Mouse (Mus musculus): ENCODE results near the gene Banp.

GRCm38 (mm10) chr8:121991611-121992010, 42.1 kb downstream of the Banp start:
- no peak for TF ChIP-seq USF1 (IDR thresholded peaks at IDR 0.05; ENCODE audit: low read depth, low read length)
- no peak for TF ChIP-seq MAX (IDR thresholded peaks at IDR 0.05; ENCODE audit: low read length)
- TF ChIP-seq POLR2A (IDR thresholded peaks at IDR 0.05; ENCODE audit: low read depth, low read length): no peak
- TF ChIP-seq CTCF (conservative IDR thresholded peaks at IDR 0.05 in 1 of 2, IDR thresholded peaks at IDR 0.05 in 1 of 2; ENCODE audit: low read depth in 2 of 2, low read length in 2 of 2): no peak
